Mouse (Mus musculus) right cerebral cortex, postnatal 25 days (tissue): ENCODE measurements around the gene Pex5.

Source experiments
- DNase-seq: peaks from one replicate; pipeline ENCODE4 v3.0.0; 2022

Pex5 gene

DNA sequence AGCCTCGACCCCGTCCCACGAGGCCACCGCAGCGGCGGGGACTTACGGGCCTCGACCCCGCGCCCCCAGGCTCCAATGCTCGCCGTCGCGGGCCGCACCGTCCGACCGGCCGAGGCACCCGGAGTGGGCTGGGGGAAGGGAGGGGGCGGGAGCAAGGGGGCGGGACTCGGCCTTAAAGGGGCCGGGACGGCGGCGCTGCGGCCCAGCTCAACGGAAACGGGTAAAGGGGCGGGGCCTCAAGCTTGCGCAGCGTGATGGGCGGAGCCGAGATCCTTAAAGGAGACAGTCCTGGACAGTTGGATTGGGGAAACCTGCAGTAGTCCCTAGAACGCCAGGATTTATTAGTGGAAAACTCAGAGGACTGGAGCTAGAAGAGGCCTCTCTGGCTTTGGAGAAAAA lies at the start of gene Pex5:
TSS of gene Pex5 (minus strand) at position 141 of the 399 bp plus-strand sequence.
- DNase-seq = peak; percentile 94

- DNase-seq = peak; percentile 36
These were observed 49.0 kb upstream of the Pex5 start for GRCm38 (mm10) chr6:124463881-124464291.

- no peak for DNase-seq
These were observed 44.5 kb upstream of the Pex5 start for GRCm38 (mm10) chr6:124459388-124459787.

GRCm38 (mm10) chr6:124458505-124458904 lies 43.6 kb upstream of the Pex5 start:
- DNase-seq = no peak

- DNase-seq = no peak
These were observed 43.0 kb upstream of the Pex5 start for GRCm38 (mm10) chr6:124457827-124458226.

DNA sequence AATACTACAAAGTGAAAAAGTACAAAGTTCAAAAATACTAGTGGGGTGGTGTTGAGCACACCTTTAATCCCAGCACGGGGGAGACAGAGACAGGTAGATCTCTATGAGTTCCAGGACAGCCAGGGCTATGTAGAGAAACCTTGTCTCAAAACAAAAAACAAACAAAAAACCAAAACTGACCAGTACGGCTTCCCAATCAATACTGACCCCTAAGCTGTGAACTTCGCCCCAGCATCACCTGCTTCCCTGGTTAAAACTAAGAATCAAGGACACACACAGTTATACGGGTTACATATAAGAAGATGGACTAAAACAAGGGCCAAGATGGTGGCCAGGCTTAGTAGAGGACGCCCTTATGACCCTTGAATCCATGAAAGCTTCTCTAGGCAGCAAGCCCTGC lies 41.4 kb upstream of the Pex5 start:
- no peak for DNase-seq

DNA sequence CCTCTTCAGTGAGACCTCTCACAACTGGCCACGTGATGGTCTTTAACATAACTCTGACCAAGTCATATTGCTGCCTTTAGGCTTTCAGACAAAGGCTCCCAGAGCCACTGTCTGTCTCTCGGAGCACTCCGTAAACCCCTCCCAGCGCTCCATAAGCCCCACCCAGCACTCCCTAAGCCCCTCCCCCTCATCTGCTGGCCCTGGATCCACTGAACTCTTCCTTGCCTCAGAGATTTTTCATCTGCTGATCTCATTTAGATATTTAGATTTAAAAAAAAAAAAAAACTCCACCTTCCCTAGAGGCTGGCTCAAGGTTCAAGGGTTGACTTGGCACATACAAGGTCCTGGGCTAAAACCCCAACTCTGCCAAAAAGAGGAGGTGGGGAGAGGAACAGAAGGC lies 38.9 kb upstream of the Pex5 start:
- no peak for DNase-seq

- DNase-seq = no peak
These were observed 37.1 kb upstream of the Pex5 start for GRCm38 (mm10) chr6:124451995-124452394.

GRCm38 (mm10) chr6:124449668-124450383 lies 35.0 kb upstream of the Pex5 start:
- DNase-seq = no peak

- no peak for DNase-seq
These were observed 34.2 kb upstream of the Pex5 start for GRCm38 (mm10) chr6:124448959-124449667.

DNA sequence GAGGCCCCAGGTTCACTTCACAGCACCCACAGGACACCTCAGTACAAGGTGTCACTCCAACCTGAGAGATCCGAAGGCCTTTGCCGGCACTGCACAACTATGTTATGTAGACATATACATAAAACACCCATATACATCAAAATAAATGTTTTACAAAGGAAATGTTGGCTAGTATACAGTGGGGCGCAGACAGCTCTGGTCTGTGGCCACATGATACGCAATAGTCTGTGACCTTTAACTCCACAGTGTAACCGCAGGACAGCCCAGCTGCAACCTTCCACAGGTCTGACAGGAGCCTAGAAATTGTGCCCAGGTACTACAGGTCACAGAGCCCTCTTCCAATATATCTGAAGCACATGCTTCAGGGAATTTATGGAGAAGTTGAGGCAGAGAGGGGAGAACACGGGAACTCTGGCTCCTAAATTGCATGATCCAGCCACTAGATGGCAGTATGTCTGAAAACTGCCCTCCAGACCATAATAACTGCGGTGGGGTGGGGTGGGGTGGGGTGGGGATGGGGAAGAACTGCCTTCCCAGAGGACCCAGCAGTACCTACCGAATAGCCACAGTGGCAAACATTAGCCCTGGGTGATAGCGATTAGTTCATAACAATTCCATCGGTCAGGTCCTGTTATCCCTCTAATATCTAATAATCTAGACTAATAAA lies 33.5 kb upstream of the Pex5 start:
- DNase-seq = no peak

DNA sequence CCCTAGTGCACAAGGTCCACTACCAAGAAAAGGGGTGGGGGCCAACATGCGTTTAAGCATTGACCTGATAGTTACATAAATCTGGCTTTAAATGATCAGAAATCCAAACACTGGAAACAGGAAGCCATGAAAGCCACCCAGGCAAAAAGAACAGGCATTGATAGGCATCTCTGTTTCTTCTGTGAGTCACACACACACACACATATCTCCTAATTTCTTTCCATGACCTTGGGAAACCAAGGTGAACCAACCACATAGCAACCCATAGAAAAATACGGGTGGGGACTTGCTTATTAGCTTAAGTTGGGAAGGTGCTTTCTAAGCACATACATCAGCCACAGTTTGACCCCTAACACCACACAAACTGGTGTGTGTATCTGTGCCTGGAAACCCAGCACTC lies 32.5 kb upstream of the Pex5 start:
- no peak for DNase-seq

DNA sequence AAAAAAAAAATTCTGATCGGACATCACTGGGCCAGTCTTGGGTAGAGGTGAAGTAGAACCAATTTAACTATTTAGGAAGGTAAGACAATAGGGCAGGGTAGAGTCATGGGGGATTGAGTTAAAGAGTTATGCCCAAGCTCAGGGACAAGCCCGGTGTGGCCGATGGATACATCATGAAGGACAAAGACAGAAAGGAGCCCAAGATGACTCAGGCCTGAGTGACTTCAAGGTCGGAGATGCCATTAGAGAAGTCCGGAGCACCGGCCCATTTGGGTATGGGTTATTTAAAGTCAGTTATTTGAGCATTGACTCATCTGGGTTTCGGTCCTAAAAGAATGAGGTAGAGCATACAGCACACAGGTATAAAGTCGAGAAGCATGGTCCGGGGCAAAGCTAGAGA lies 31.6 kb upstream of the Pex5 start:
- DNase-seq = no peak

- no peak for DNase-seq
These were observed 31.2 kb upstream of the Pex5 start for GRCm38 (mm10) chr6:124446024-124446423.

GRCm38 (mm10) chr6:124443338-124443737 lies 28.5 kb upstream of the Pex5 start:
- DNase-seq = no peak

GRCm38 (mm10) chr6:124436245-124436644 lies 21.4 kb upstream of the Pex5 start:
- DNase-seq = no peak

GRCm38 (mm10) chr6:124435173-124435572 lies 20.3 kb upstream of the Pex5 start:
- no peak for DNase-seq

DNA sequence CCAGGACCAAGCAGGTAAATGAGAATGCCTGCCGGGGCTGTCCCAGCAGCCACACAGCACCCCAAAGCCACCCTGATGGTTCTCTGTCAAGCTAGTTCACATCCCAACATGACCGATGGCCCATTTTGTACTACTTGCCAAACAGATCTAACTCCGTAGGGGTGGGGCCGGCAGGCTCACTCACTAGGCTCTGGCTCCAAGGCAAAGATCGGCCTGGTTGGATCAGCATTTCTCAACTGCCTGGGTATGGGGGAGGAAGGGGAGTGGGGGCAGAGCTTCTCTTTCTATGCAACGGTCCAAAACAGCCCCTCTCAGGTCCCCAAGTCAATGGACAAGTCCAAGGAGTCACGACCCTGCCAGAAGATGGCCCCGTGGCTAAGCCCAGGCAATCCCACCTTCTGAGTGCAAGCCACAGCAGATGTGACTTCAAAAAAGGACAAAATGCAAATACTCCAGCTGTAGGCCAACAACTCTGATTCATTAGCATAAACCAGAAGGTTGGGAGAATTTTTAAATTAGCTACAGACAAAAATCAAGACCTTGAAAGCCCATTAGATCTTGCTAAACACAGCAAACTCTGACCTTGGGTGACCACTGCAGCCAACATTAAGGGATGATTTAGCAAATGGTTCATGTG lies 18.9 kb upstream of the Pex5 start:
- DNase-seq = no peak

- DNase-seq = no peak
These were observed 16.1 kb upstream of the Pex5 start for GRCm38 (mm10) chr6:124430784-124431495.

DNA sequence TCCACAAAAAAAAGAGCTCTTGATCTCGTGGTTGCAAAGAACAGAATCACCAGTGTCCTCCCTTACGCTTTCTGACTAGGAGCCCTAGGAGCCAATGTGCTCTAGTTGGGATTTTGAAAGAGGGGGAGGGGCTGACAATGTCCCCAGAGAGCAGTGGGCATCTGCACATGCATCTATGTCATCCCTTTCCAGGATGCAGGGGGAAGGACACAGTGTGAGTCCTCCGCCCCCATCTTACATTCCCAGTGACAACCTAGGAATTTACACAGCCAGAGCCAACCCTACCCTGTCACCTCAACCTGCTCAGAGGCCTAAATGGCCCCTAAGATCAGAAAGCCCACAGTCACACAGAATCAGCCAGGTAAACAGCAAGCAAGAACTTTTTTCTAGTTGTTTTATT lies 15.5 kb upstream of the Pex5 start:
- DNase-seq = no peak

GRCm38 (mm10) chr6:124427791-124428576 lies 13.1 kb upstream of the Pex5 start:
- DNase-seq = no peak

- no peak for DNase-seq
These were observed 12.4 kb upstream of the Pex5 start for GRCm38 (mm10) chr6:124427289-124427688.
